Mouse (Mus musculus) MEL-GATA-1-ER (cell line): Measurements from ENCODE around the gene Rxfp4.
"Not testable (repeated sequence)": the region's sequence is repeated elsewhere in the genome, so short reads cannot be mapped to it uniquely, and the experiment has no call there.

Experiments
- DNase-seq: peaks from one replicate; pipeline ENCODE4 v3.0.0-alpha.2; 2012; ENCODE audit warnings: low read depth; ENCODE audit errors: extremely low read depth

Gene Rxfp4

GRCm38 (mm10) chr3:88615117-88615516 is 37.8 kb downstream of the Rxfp4 start:
- no peak for DNase-seq

GRCm38 (mm10) chr3:88614418-88614817 is 38.5 kb downstream of the Rxfp4 start:
- no peak for DNase-seq

GRCm38 (mm10) chr3:88609066-88609465 is 43.9 kb downstream of the Rxfp4 start:
- DNase-seq: no peak

GRCm38 (mm10) chr3:88607758-88608138 is 45.2 kb downstream of the Rxfp4 start:
- no peak for DNase-seq

GRCm38 (mm10) chr3:88607065-88607757 is 45.7 kb downstream of the Rxfp4 start:
- DNase-seq: peak; percentile 95

GRCm38 (mm10) chr3:88605666-88606065 is 47.3 kb downstream of the Rxfp4 start, which contains the start of gene Arhgef2:
Gene Arhgef2 (plus strand): TSS chr3:88605966.
- DNase-seq: not testable (repeated sequence)

GRCm38 (mm10) chr3:88604863-88605262 is 48.1 kb downstream of the Rxfp4 start:
- no peak for DNase-seq

GRCm38 (mm10) chr3:88603714-88604161 is 49.2 kb downstream of the Rxfp4 start:
- DNase-seq: peak; percentile 61

- DNase-seq: no peak
Observed at GRCm38 (mm10) chr3:88602466-88602865, 50.5 kb downstream of the Rxfp4 start.
